ENCODE assay signal across 28 mouse cellular contexts in the genomic region with DNA sequence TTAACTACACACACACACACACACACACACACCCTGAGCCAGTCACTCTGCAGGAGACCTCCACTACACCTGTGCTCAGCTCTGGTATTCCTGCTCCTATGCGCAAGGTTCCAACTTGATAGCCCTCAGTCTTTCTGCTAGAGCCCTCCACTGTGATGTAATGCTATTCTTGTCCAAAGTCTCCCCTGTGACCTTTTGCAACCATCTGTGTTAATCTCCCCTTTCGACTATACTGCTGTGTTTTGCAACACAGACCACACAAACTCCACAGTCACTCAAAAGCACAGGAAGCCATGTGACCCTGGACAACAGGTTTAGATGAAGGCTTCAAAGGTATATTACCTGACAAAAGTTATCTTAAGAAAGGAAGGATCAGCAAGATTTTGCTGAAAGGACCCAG. TPM values are rescaled to one million over a fixed set of nuclear protein-coding genes. Genes with fewer than 3 reads are reported as not detected.
"Had no signal": no experiment of that assay in that cellular context is flagged by ENCODE, and none has a peak within 500 bp of the region (broad histone marks: within the 10 kb centered on the region; RNA-seq: fewer than 3 reads in every experiment).

No protein-coding gene starts in this region.

- H3K4me3 ChIP-seq: lung, embryonic 15.5 days; midbrain, embryonic 10.5 days; midbrain, embryonic 12.5 days; myocyte; neural tube, embryonic 13.5 days; neural tube, embryonic 15.5 days had no signal

- H3K4me1 ChIP-seq: lung, embryonic 15.5 days; midbrain, embryonic 10.5 days; midbrain, embryonic 12.5 days; neural tube, embryonic 13.5 days; neural tube, embryonic 15.5 days had no signal

- H3K36me3 ChIP-seq: lung, embryonic 15.5 days; midbrain, embryonic 10.5 days; midbrain, embryonic 12.5 days; neural tube, embryonic 13.5 days; neural tube, embryonic 15.5 days had no signal

- H3K27ac ChIP-seq: lung, embryonic 15.5 days; macrophage; midbrain, embryonic 10.5 days; midbrain, embryonic 12.5 days; neural tube, embryonic 13.5 days; neural tube, embryonic 15.5 days had no signal

- DNase-seq: lung, adult 2 months; lung, postnatal 14 days; lung, postnatal 36 days; midbrain, embryonic 14.5 days; retina, postnatal 1 day; right cerebral cortex, adult 18-20 months; right cerebral cortex, postnatal 25 days; right cerebral cortex, postnatal 4 days; spleen, adult 18-20 months; thymus, adult 18-20 months; thymus, postnatal 14 days; thymus, postnatal 36 days had no signal

- H3K9me3 ChIP-seq: lung, embryonic 15.5 days; midbrain, embryonic 10.5 days; midbrain, embryonic 12.5 days; neural tube, embryonic 13.5 days; neural tube, embryonic 15.5 days had no signal

- H3K4me2 ChIP-seq: lung, embryonic 15.5 days; midbrain, embryonic 12.5 days; neural tube, embryonic 13.5 days; neural tube, embryonic 15.5 days had no signal

- H3K9ac ChIP-seq: lung, embryonic 15.5 days; midbrain, embryonic 12.5 days; neural tube, embryonic 13.5 days; neural tube, embryonic 15.5 days had no signal

- H3K27me3 ChIP-seq: lung, embryonic 15.5 days; midbrain, embryonic 12.5 days; neural tube, embryonic 13.5 days; neural tube, embryonic 15.5 days had no signal

- ATAC-seq: lung, postnatal 0 days; midbrain, embryonic 16.5 days had no signal

RNA-seq across cellular contexts. Expression of a gene that starts 5.8 kb away (rescaled TPM):
- total RNA-seq: megakaryocyte, adult 5-6 weeks; megakaryocyte-erythroid progenitor cell, adult 5-6 weeks had no signal
- polyA plus RNA-seq: macrophage; midbrain, embryonic 10.5 days; midbrain, embryonic 12.5 days; midbrain, embryonic 14.5 days; myocyte had no signal

RNA-seq across cellular contexts. Expression of a gene that starts 17.9 kb away (rescaled TPM):
- total RNA-seq: megakaryocyte-erythroid progenitor cell, adult 5-6 weeks had no signal

RNA-seq across cellular contexts. Expression of a gene that starts 25.1 kb away (rescaled TPM):
- total RNA-seq: megakaryocyte, adult 5-6 weeks; megakaryocyte-erythroid progenitor cell, adult 5-6 weeks had no signal
- polyA plus RNA-seq: lung, adult 2 months; lung, embryonic 15.5 days; lung, postnatal 0 days; macrophage; midbrain, embryonic 10.5 days; midbrain, embryonic 12.5 days; midbrain, embryonic 14.5 days; midbrain, embryonic 16.5 days; myocyte; neural tube, embryonic 11.5 days; neural tube, embryonic 13.5 days; neural tube, embryonic 15.5 days; small intestine, adult 2 months; stomach, embryonic 14.5 days; stomach, embryonic 16.5 days; thymus, postnatal 0 days had no signal

RNA-seq across cellular contexts. Expression of a gene that starts 28.1 kb away (rescaled TPM):
- total RNA-seq: megakaryocyte-erythroid progenitor cell, adult 5-6 weeks had no signal

RNA-seq across cellular contexts. Expression of a gene that starts 38.2 kb away (rescaled TPM):
- total RNA-seq: megakaryocyte, adult 5-6 weeks; megakaryocyte-erythroid progenitor cell, adult 5-6 weeks had no signal
- polyA plus RNA-seq: midbrain, embryonic 10.5 days; myocyte had no signal
